Mouse (Mus musculus) left cerebral cortex, postnatal 36 days (tissue): ENCODE data around the gene Il17rb. TPM values are rescaled to one million over a fixed set of nuclear protein-coding genes. Genes with fewer than 3 reads are reported as not detected.

Source experiments
- DNase-seq, 2 experiments: peaks; one replicate each; pipeline ENCODE4 v3.0.0; 2021 to 2022; ENCODE audit warnings: low spot score in 2 of 2, mixed read lengths in 1 of 2
- intact Hi-C: fragments of 180-260 bp; cut with DNase I; formaldehyde crosslinking; loops from one replicate; pipeline ENCODE4 v1.15.1; 2025
- total RNA-seq, 2 experiments: library from RNA; stranded (reverse); gene quantifications; 2 replicates each; pipeline ENCODE4 v1.2.3; 2021

Gene Il17rb
- total RNA-seq, 2 experiments from 2014 or later: 0.86 to 1.2 TPM

GRCm38 (mm10) chr14:30017794-30018462, 9.2 kb upstream of the Il17rb start:
- intact Hi-C loops: no loop called here
- no peak for DNase-seq

GRCm38 (mm10) chr14:30016666-30017065, 8.0 kb upstream of the Il17rb start:
- no peak for DNase-seq
- intact Hi-C loops: no loop called here

- intact Hi-C loops: no loop called here
- no peak for DNase-seq
These were observed 6.3 kb upstream of the Il17rb start for GRCm38 (mm10) chr14:30015008-30015407.

- intact Hi-C loops: no loop called here
These were observed 5.8 kb upstream of the Il17rb start for GRCm38 (mm10) chr14:30014487-30014886.

GRCm38 (mm10) chr14:30011886-30012560, 3.3 kb upstream of the Il17rb start:
- intact Hi-C loops: no loop called here
- DNase-seq: no peak

More at GRCm38 (mm10) chr14:30014487-30014886, 5.8 kb upstream of the Il17rb start:
- no peak for DNase-seq

GRCm38 (mm10) chr14:30009864-30010560, 1.3 kb upstream of the Il17rb start:
- intact Hi-C loops: no loop called here
- DNase-seq: no peak

- intact Hi-C loops: no loop called here
- DNase-seq: no peak
These were observed 9.3 kb downstream of the Il17rb start for GRCm38 (mm10) chr14:29999475-29999811.

GRCm38 (mm10) chr14:29998747-29999474, 9.8 kb downstream of the Il17rb start:
- intact Hi-C loops: no loop called here
- DNase-seq: peak in 1 of 2 experiments; percentile 34

- intact Hi-C loops: no loop called here
These were observed 11.4 kb downstream of the Il17rb start for GRCm38 (mm10) chr14:29997345-29997744.

GRCm38 (mm10) chr14:29996000-29996751, 12.5 kb downstream of the Il17rb start:
- intact Hi-C loops: no loop called here
- peak in 1 of 2 experiments; percentile 15 for DNase-seq

More at GRCm38 (mm10) chr14:29997345-29997744, 11.4 kb downstream of the Il17rb start:
- DNase-seq: no peak

- intact Hi-C loops: no loop called here
- no peak for DNase-seq
These were observed 13.7 kb downstream of the Il17rb start for GRCm38 (mm10) chr14:29994976-29995375.

GRCm38 (mm10) chr14:29988337-29988736, 20.4 kb downstream of the Il17rb start:
- no peak for DNase-seq
- intact Hi-C loops: no loop called here

- no peak for DNase-seq
- intact Hi-C loops: no loop called here
These were observed 21.0 kb downstream of the Il17rb start for GRCm38 (mm10) chr14:29987739-29988138.

- DNase-seq: no peak
- intact Hi-C loops: no loop called here
These were observed 21.4 kb downstream of the Il17rb start for GRCm38 (mm10) chr14:29987276-29987675.

- intact Hi-C loops: no loop called here
- no peak for DNase-seq
These were observed 22.6 kb downstream of the Il17rb start for GRCm38 (mm10) chr14:29986096-29986495.

GRCm38 (mm10) chr14:29980447-29981205, 28.1 kb downstream of the Il17rb start:
- no peak for DNase-seq
- intact Hi-C loops: no loop called here

- DNase-seq: peak; percentile 91 to 92
- intact Hi-C loops: no loop called here
These were observed 30.2 kb downstream of the Il17rb start, which contains the start of gene Actr8 for GRCm38 (mm10) chr14:29978254-29979204. Gene Actr8, plus strand, starts transcription at chr14:29978337.
